Mouse (Mus musculus) lung, adult 2 months (tissue): ENCODE data around the gene Glb1l2.

Experiments
- CTCF ChIP-seq: fragments of 200-500 bp; IDR thresholded peaks from 2 replicates; pipeline ENCODE4 v1.5.1; 2011; ENCODE audit warnings: mild to moderate bottlenecking, low read length, control low read depth; ENCODE audit not compliant: insufficient read depth
- POLR2A ChIP-seq: fragments of 200-500 bp; IDR thresholded peaks from 2 replicates; pipeline ENCODE4 v1.6.1; 2011; ENCODE audit warnings: low read depth, mild to moderate bottlenecking, control low read depth, low read length, borderline replicate concordance; ENCODE audit errors: extremely low read depth

GRCm38 (mm10) chr9:26792829-26793228 lies 13.4 kb downstream of the Glb1l2 start:
- no peak for TF ChIP-seq CTCF
- TF ChIP-seq POLR2A, result 0 out of 2 replicates have a peak, but pooled peaks have one; percentile 8
